Mouse (Mus musculus) forebrain, embryonic 12.5 days (tissue): ENCODE data around the gene Adamts2. TPM values are rescaled to one million over a fixed set of nuclear protein-coding genes. Genes with fewer than 3 reads are reported as not detected.

Experiments
- ATAC-seq: fragments of 200-750 bp; cut with Nextera tagmentation; 2 replicates; pipeline ENCODE4 v1.8.0; 2017; ENCODE audit warnings: moderate TSS enrichment; ENCODE audit not compliant: low FRiP score
- H3K27ac ChIP-seq: fragments of 300-500 bp; sonication (generic); 2 replicates; pipeline ENCODE4 v1.5.1; 2016; ENCODE audit warnings: mild to moderate bottlenecking
- H3K27me3 ChIP-seq: fragments of 300-500 bp; sonication (generic); 2 replicates; pipeline ENCODE4 v1.6.1; 2016; ENCODE audit warnings: mild to moderate bottlenecking
- H3K36me3 ChIP-seq: fragments of 300-500 bp; sonication (generic); replicated peaks from 2 replicates; pipeline ENCODE4 v1.6.1; 2016; ENCODE audit warnings: mild to moderate bottlenecking
- H3K4me1 ChIP-seq: fragments of 300-500 bp; sonication (generic); 2 replicates; pipeline ENCODE4 v1.6.1; 2016
- H3K4me2 ChIP-seq: fragments of 300-500 bp; sonication (generic); 2 replicates; pipeline ENCODE4 v1.6.1; 2016; ENCODE audit warnings: mild to moderate bottlenecking, moderate library complexity
- H3K4me3 ChIP-seq: fragments of 300-500 bp; sonication (generic); replicated peaks from 2 replicates; pipeline ENCODE4 v1.5.1; 2016; ENCODE audit warnings: mild to moderate bottlenecking
- H3K9ac ChIP-seq: fragments of 300-500 bp; sonication (generic); 2 replicates; pipeline ENCODE4 v1.6.1; 2016; ENCODE audit warnings: mild to moderate bottlenecking
- H3K9me3 ChIP-seq: fragments of 300-500 bp; sonication (generic); 2 replicates; pipeline ENCODE4 v1.6.1; 2016
- WGBS: fragments of 180-500 bp; shearing (Covaris S2); methylation state at CpG from one replicate; pipeline ENCODE4 v1.1.7; 2016; 5-methylcytosine and 5-hydroxymethylcytosine counted together
- polyA plus RNA-seq: library from polyadenylated mRNA; unstranded; fragments of >200 nt; fragmentation: Nextera tagmentation; extraction: Ambion mirVana; gene quantifications from 2 replicates; pipeline ENCODE4 v1.2.1, GENCODE M21; 2016

The Adamts2 gene
- polyA plus RNA-seq, 1 experiment from 2014 or later, result 1.8 TPM

DNA sequence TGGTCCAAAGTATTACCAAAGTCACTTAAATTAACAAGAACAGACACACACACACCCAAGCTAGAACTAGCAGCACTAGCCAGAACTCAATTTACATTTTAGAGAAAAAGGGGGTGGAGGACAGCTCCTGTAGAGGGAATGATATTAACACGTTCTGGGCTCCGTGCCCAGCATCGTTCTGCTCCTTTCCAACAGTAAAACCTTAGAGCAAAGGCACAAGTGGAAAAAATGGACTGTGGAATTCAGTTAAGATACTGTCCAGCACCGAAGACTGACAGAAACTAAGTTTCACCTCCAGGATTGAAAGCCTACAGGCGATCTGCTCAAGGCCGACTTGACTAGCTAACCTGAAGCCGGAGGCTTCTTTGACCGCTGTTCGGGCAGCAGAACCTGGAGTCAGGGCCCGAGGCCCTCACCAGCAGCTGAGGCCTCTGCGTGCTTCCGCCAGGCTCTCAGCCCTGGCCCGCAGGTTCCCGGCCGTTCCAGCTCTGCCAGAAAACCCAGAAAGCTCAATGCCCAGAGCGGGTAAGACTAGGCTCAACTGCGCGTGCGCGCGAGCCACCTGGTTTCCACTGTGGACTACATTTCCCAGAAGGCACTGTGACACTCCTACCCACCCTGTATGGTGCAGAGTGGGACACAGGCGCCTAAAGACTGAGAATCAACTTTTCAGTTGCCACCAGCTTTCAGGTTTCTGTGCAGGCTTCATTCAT is 239.3 kb downstream of the Adamts2 start, which contains the start of gene Zfp879:
Gene Zfp879 (minus strand): TSS at position 530 of the 713 bp plus-strand sequence.
- H3K9me3 ChIP-seq, result no peaks in the 10 kb centered on the region
- peak within 1 kb of the TSS; percentile 44 for H3K4me3 ChIP-seq
- peak; percentile 97 for ATAC-seq
- peaks cover 15% of the 10 kb centered on the region; the same call in 1 of the 2 replicates for H3K4me1 ChIP-seq
- H3K27ac ChIP-seq, result peak within 1 kb of the TSS; percentile 73
- H3K27me3 ChIP-seq, result peaks cover 6% of the 10 kb centered on the region; the same call in 1 of the 2 replicates
- WGBS, result 23% methylated on average over 22 of the region's 22 CpGs
- no peaks in the 10 kb centered on the region for H3K36me3 ChIP-seq
- H3K4me2 ChIP-seq, result peak within 1 kb of the TSS; percentile 66
- peak within 1 kb of the TSS; percentile 69 for H3K9ac ChIP-seq

GRCm38 (mm10) chr11:50845951-50846350 is 244.1 kb downstream of the Adamts2 start:
- Histone ChIP-seq H3K9me3 (peaks cover 2% of the 10 kb centered on the region; the same call in 1 of the 2 replicates), H3K9ac (no peak overlapping the region), H3K27me3 (peaks cover 44% of the 10 kb centered on the region), H3K36me3 (no peaks in the 10 kb centered on the region), H3K4me1 (peaks cover 12% of the 10 kb centered on the region), H3K4me2 (no peak overlapping the region), H3K4me3 (no peak overlapping the region), H3K27ac (no peak overlapping the region)
- 87% methylated on average over 3 of the region's 3 CpGs for WGBS
- ATAC-seq, result no peak

DNA sequence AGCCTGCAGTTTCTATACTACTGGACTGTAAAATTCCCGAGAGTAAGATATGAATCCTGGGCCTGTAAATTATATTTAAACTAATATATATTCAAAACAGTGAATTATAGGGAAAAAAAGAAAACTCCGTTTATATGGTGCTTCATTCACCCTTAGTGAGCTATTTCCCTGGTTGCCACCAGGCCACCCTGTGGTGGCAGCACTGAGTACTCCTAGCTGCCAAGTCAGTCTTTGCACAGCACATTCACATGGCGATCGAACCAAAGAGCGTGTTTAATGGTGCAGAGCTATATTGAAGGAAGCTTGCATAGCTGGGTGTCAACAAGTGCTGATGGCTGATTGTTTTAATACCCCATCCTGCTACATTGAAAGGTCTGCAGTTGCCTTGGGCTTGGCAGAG is 245.2 kb downstream of the Adamts2 start:
- no peak for ATAC-seq
- H3K4me2 ChIP-seq, result no peak overlapping the region
- H3K4me3 ChIP-seq, result no peak overlapping the region
- no peaks in the 10 kb centered on the region for H3K36me3 ChIP-seq
- peaks cover 55% of the 10 kb centered on the region for H3K27me3 ChIP-seq
- no peak overlapping the region for H3K9ac ChIP-seq
- no peak overlapping the region for H3K27ac ChIP-seq
- H3K4me1 ChIP-seq, result peaks cover 17% of the 10 kb centered on the region
- WGBS, result 70% methylated on average over 5 of the region's 5 CpGs
- H3K9me3 ChIP-seq, result peaks cover 2% of the 10 kb centered on the region; the same call in 1 of the 2 replicates

DNA sequence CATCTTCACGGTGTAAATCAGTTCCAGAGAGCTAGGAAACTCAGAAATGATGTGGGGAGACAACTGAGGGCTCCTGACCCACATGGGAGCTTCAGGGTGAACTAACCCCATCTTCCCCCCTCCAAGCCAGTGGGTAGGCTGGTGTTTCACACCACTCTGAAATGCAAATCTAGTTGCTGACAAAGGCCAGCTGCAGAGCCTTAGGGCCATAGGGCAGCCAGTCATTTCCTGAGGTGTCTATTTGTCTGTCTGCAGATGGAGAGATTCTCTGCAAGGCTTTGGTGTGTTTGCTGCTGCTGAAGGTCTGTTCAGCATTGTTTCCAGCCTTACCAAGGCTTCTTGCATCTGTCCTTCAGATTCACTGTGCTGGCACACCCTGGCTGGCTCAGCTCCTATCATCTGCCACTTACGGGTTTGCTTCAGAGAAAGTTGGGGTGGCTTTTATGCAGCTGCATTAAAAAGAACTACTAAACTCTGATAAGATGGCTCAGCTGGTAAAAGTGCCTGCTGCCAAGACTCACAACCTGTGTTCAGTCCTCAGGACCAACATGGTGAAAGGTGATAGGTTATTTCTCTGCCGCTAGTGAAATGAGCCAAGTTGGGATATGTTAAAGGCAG is 246.7 kb downstream of the Adamts2 start:
- Histone ChIP-seq H3K4me1 (peaks cover 17% of the 10 kb centered on the region), H3K27me3 (peaks cover 63% of the 10 kb centered on the region), H3K9ac (no peak overlapping the region), H3K27ac (no peak overlapping the region), H3K4me2 (no peak overlapping the region), H3K36me3 (no peaks in the 10 kb centered on the region), H3K4me3 (no peak overlapping the region), H3K9me3 (peaks cover 2% of the 10 kb centered on the region; the same call in 1 of the 2 replicates)
- ATAC-seq, result no peak
- WGBS, result 52% methylated on average over 3 of the region's 3 CpGs

GRCm38 (mm10) chr11:50849310-50849709 is 247.4 kb downstream of the Adamts2 start:
- Histone ChIP-seq H3K36me3 (no peaks in the 10 kb centered on the region), H3K4me1 (peaks cover 17% of the 10 kb centered on the region), H3K27me3 (peaks cover 70% of the 10 kb centered on the region), H3K9ac (no peak overlapping the region), H3K9me3 (peaks cover 2% of the 10 kb centered on the region; the same call in 1 of the 2 replicates), H3K27ac (no peak overlapping the region), H3K4me2 (no peak overlapping the region), H3K4me3 (no peak overlapping the region)
- ATAC-seq, result no peak
- 14% methylated on average over 10 of the region's 10 CpGs for WGBS

- no peak for ATAC-seq
- H3K9me3 ChIP-seq, result peaks cover 2% of the 10 kb centered on the region; the same call in 1 of the 2 replicates
- peak within 1 kb of the TSS; percentile 46 for H3K4me3 ChIP-seq
- peaks cover 17% of the 10 kb centered on the region for H3K4me1 ChIP-seq
- peak within 1 kb of the TSS; percentile 33; the same call in 1 of the 2 replicates for H3K9ac ChIP-seq
- H3K27me3 ChIP-seq, result peaks cover 74% of the 10 kb centered on the region
- no peak within 1 kb of the TSS for H3K27ac ChIP-seq
- peak within 1 kb of the TSS; percentile 84 for H3K4me2 ChIP-seq
- 2% methylated on average over 11 of the region's 11 CpGs for WGBS
- H3K36me3 ChIP-seq, result no peaks in the 10 kb centered on the region
These were observed 248.4 kb downstream of the Adamts2 start, which contains the start of gene Grm6 for GRCm38 (mm10) chr11:50850177-50850735. Gene Grm6, plus strand, starts transcription at chr11:50850685.

DNA sequence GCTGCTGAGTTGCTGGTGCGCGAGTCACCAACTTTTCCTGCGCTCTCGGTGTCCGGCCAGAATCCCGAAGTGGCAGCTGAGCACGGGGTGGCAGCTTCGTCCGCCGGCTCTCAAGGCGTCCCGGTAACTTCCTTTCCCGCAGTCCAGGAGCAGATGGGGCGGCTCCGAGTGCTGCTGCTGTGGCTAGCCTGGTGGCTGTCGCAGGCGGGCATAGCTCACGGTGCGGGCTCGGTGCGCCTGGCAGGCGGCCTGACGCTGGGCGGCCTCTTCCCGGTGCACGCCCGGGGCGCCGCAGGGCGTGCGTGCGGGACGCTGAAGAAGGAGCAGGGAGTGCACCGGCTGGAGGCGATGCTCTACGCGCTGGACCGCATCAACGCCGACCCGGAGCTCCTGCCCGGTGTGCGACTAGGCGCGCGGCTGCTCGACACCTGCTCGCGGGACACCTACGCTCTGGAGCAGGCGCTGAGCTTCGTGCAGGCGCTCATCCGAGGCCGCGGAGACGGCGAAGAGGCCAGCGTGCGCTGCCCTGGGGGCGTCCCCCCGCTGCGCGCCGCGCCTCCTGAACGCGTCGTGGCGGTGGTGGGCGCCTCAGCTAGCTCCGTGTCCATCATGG is 249.2 kb downstream of the Adamts2 start:
- H3K27me3 ChIP-seq, result peaks cover 74% of the 10 kb centered on the region
- H3K4me3 ChIP-seq, result peak overlapping the region; percentile 46
- H3K4me1 ChIP-seq, result peaks cover 17% of the 10 kb centered on the region
- ATAC-seq, result 0 out of 2 replicates have a peak, but pooled peaks have one; percentile 33
- H3K36me3 ChIP-seq, result no peaks in the 10 kb centered on the region
- peak overlapping the region; percentile 33; the same call in 1 of the 2 replicates for H3K9ac ChIP-seq
- WGBS, result under 1% methylated on average over 69 of the region's 72 CpGs
- no peak overlapping the region for H3K27ac ChIP-seq
- peak overlapping the region; percentile 84 for H3K4me2 ChIP-seq
- peaks cover 2% of the 10 kb centered on the region; the same call in 1 of the 2 replicates for H3K9me3 ChIP-seq

Other genes starting within 250 kb of the Adamts2 start
- gene Cby3, start 247.6 kb upstream of the Adamts2 start, polyA plus RNA-seq, result not detected in 2 replicates
- 734 and 740 TPM in 2 replicates for gene Hnrnph1, start 225.1 kb upstream of the Adamts2 start, polyA plus RNA-seq
- 30.7 and 31.5 TPM in 2 replicates for gene Rufy1, start 171.0 kb upstream of the Adamts2 start, polyA plus RNA-seq
- 49.6 and 55.9 TPM in 2 replicates for gene Zfp354c, start 225.6 kb downstream of the Adamts2 start, polyA plus RNA-seq
- gene Zfp879, start 239.5 kb downstream of the Adamts2 start, polyA plus RNA-seq, result 1.3 TPM in 2 replicates
- gene Grm6, start 248.6 kb downstream of the Adamts2 start, polyA plus RNA-seq, result not detected in 2 replicates